ENCODE assay signal across 8 mouse cellular contexts in genomic region chr9:119895040-119895721, GRCm38 (mm10). TPM values are rescaled to one million over a fixed set of nuclear protein-coding genes. Genes with fewer than 3 reads are reported as not detected.
DNase-seq lines count a peak whose midpoint lies in the region; ATAC-seq and TF ChIP-seq lines count a peak whose summit lies in the region.

No protein-coding gene starts in this region.

- under 1% methylated on average over 70 of the region's 71 CpGs for WGBS in hindbrain, embryonic 10.5 days
- WGBS in limb, embryonic 12.5 days: under 1% methylated on average over 49 of the region's 71 CpGs
- 1% methylated on average over 43 of the region's 71 CpGs for WGBS in stomach, embryonic 14.5 days

- H3K9ac ChIP-seq in limb, embryonic 12.5 days (replicated peaks): peak overlapping the region; percentile 91
- H3K9ac ChIP-seq in stomach, embryonic 14.5 days (replicated peaks; ENCODE audit: low read depth, low read length): peak overlapping the region; percentile 71

- no peak for TF ChIP-seq CTCF in G1E (IDR thresholded peaks at IDR 0.05; ENCODE audit: low read depth, low read length)

- peaks cover 48% of the 10 kb centered on the region for H3K4me1 ChIP-seq in G1E (ENCODE audit: insufficient read depth, low read depth, low read length)
- H3K4me1 ChIP-seq in erythroblast, embryonic 14.5 days (ENCODE audit: control insufficient read depth): peaks cover 29% of the 10 kb centered on the region
- H3K4me1 ChIP-seq in hindbrain, embryonic 10.5 days (replicated peaks): peaks cover 19% of the 10 kb centered on the region
- H3K4me1 ChIP-seq in limb, embryonic 12.5 days (replicated peaks): peaks cover 10% of the 10 kb centered on the region
- peaks cover 9% of the 10 kb centered on the region for H3K4me1 ChIP-seq in stomach, embryonic 14.5 days (ENCODE audit: control insufficient read depth, insufficient read depth, low read length)

- H3K36me3 ChIP-seq in G1E (replicated peaks): peaks cover 41% of the 10 kb centered on the region
- H3K36me3 ChIP-seq in erythroblast, embryonic 14.5 days (ENCODE audit: control insufficient read depth): peaks cover 17% of the 10 kb centered on the region
- H3K36me3 ChIP-seq in hindbrain, embryonic 10.5 days: no peaks in the 10 kb centered on the region
- H3K36me3 ChIP-seq in limb, embryonic 12.5 days: peaks cover 4% of the 10 kb centered on the region; the same call in 1 of the 2 replicates
- H3K36me3 ChIP-seq in stomach, embryonic 14.5 days (ENCODE audit: control insufficient read depth, insufficient read depth, low read length): no peaks in the 10 kb centered on the region

- H3K9me3 ChIP-seq in G1E (replicated peaks): no peaks in the 10 kb centered on the region
- H3K9me3 ChIP-seq in erythroblast, embryonic 14.5 days (ENCODE audit: control insufficient read depth, low read length): peaks cover 4% of the 10 kb centered on the region
- H3K9me3 ChIP-seq in hindbrain, embryonic 10.5 days: no peaks in the 10 kb centered on the region
- H3K9me3 ChIP-seq in limb, embryonic 12.5 days: no peaks in the 10 kb centered on the region
- H3K9me3 ChIP-seq in stomach, embryonic 14.5 days (ENCODE audit: control insufficient read depth, low read depth, low read length): no peaks in the 10 kb centered on the region

- peak; percentile 38 for ATAC-seq in CD4-positive, CD25-positive, alpha-beta regulatory T cell, adult 4 months
- no peak for ATAC-seq in G1E (ENCODE audit: extremely low read depth, insufficient number of reproducible peaks, low FRiP score, poor library complexity, severe bottlenecking)
- peak; percentile 77 for ATAC-seq in limb, embryonic 12.5 days (ENCODE audit: insufficient number of reproducible peaks, insufficient read depth, low FRiP score, low TSS enrichment, low read depth)
- peak; percentile 79 for ATAC-seq in stomach, embryonic 14.5 days (ENCODE audit: insufficient number of reproducible peaks, insufficient read depth, low FRiP score, low read depth)

- peak overlapping the region; percentile 95 for H3K4me3 ChIP-seq in G1E (ENCODE audit: low read depth, low read length)
- H3K4me3 ChIP-seq in erythroblast, embryonic 14.5 days (replicated peaks): peak overlapping the region; percentile 96
- peak overlapping the region; percentile 97 for H3K4me3 ChIP-seq in hindbrain, embryonic 10.5 days
- peak overlapping the region; percentile 99 for H3K4me3 ChIP-seq in limb, embryonic 12.5 days (replicated peaks)
- H3K4me3 ChIP-seq in stomach, embryonic 14.5 days (ENCODE audit: low read depth, low read length): peak overlapping the region; percentile 86

- H3K4me2 ChIP-seq in limb, embryonic 12.5 days: peak overlapping the region; percentile 89
- peak overlapping the region; percentile 89 for H3K4me2 ChIP-seq in stomach, embryonic 14.5 days (replicated peaks; ENCODE audit: low read depth, low read length)

- no peaks in the 10 kb centered on the region for H3K27me3 ChIP-seq in G1E (ENCODE audit: insufficient read depth, low read length)
- H3K27me3 ChIP-seq in erythroblast, embryonic 14.5 days (ENCODE audit: control insufficient read depth): no peaks in the 10 kb centered on the region
- peaks cover 15% of the 10 kb centered on the region; the same call in 1 of the 2 replicates for H3K27me3 ChIP-seq in hindbrain, embryonic 10.5 days (ENCODE audit: insufficient read depth, poor library complexity, severe bottlenecking)
- no peaks in the 10 kb centered on the region for H3K27me3 ChIP-seq in limb, embryonic 12.5 days
- H3K27me3 ChIP-seq in stomach, embryonic 14.5 days (ENCODE audit: control insufficient read depth, insufficient read depth, low read length): no peaks in the 10 kb centered on the region

- DNase-seq in G1E (ENCODE audit: low spot score): peak; percentile 63
- no peak for DNase-seq in hindbrain, embryonic 10.5 days (ENCODE audit: low spot score)
- DNase-seq in mesoderm, embryonic 11.5 days (ENCODE audit: low read depth, low spot score): peak; percentile 14
- DNase-seq in cerebellum, adult 9-10 months: no peak

- peak overlapping the region; percentile 95 for H3K27ac ChIP-seq in hindbrain, embryonic 10.5 days
- H3K27ac ChIP-seq in limb, embryonic 12.5 days: peak overlapping the region; percentile 80; the same call in 1 of the 2 replicates
- H3K27ac ChIP-seq in stomach, embryonic 14.5 days (ENCODE audit: low read length): peak overlapping the region; percentile 3; the same call in 1 of the 2 replicates

RNA-seq across cellular contexts. Expression of gene Wdr48, which starts 0.5 kb away (rescaled TPM):
- 10 to 100 TPM; 38.6 to 46.9 TPM for polyA plus RNA-seq in CD4-positive, CD25-positive, alpha-beta regulatory T cell, adult 4 months (2017; shearing (Covaris generic))
- total RNA-seq in G1E (2014; fragmentation: Nextera tagmentation) (99.9 and 111 TPM in 2 replicates), G1E (2017) (52.7 and 55.1 TPM in 2 replicates)
- 11.3 and 14.5 TPM in 2 replicates for polyA plus RNA-seq in G1E (2012)
- polyA plus RNA-seq in erythroblast, embryonic 14.5 days (2012): 1.3 and 1.4 TPM in 2 replicates
- polyA plus RNA-seq in hindbrain, embryonic 10.5 days (2016; fragmentation: Nextera tagmentation; extraction: Ambion mirVana): 62.6 and 69.7 TPM in 2 replicates
- polyA plus RNA-seq in limb, embryonic 12.5 days (2016; fragmentation: Nextera tagmentation; extraction: Ambion mirVana): 63.7 and 66.2 TPM in 2 replicates
- polyA plus RNA-seq in stomach, embryonic 14.5 days (2014; fragmentation: Nextera tagmentation; extraction: Ambion mirVana): 54.0 and 57.9 TPM in 2 replicates

RNA-seq across cellular contexts. Expression of gene Gorasp1, which starts 42.2 kb away (rescaled TPM):
- 1 to 10 TPM; 3.6 to 7.5 TPM for polyA plus RNA-seq in CD4-positive, CD25-positive, alpha-beta regulatory T cell, adult 4 months (2017; shearing (Covaris generic))
- 9.7 and 11.0 TPM in 2 replicates for total RNA-seq in G1E (2014; fragmentation: Nextera tagmentation)
- 4.8 and 7.4 TPM in 2 replicates for total RNA-seq in G1E (2017)
- 15.4 and 18.3 TPM in 2 replicates for polyA plus RNA-seq in G1E (2012)
- 0.49 and 0.59 TPM in 2 replicates for polyA plus RNA-seq in erythroblast, embryonic 14.5 days (2012)
- 27.8 and 29.6 TPM in 2 replicates for polyA plus RNA-seq in hindbrain, embryonic 10.5 days (2016; fragmentation: Nextera tagmentation; extraction: Ambion mirVana)
- 29.7 and 30.8 TPM in 2 replicates for polyA plus RNA-seq in limb, embryonic 12.5 days (2016; fragmentation: Nextera tagmentation; extraction: Ambion mirVana)
- 20.9 and 29.5 TPM in 2 replicates for polyA plus RNA-seq in stomach, embryonic 14.5 days (2014; fragmentation: Nextera tagmentation; extraction: Ambion mirVana)

RNA-seq across cellular contexts. Expression of gene Ttc21a, which starts 42.2 kb away (rescaled TPM):
- polyA plus RNA-seq in CD4-positive, CD25-positive, alpha-beta regulatory T cell, adult 4 months (2017; shearing (Covaris generic)): under 1 TPM in 1 of 2 experiments, not detected in 1; 0.15 TPM
- total RNA-seq in G1E (2014; fragmentation: Nextera tagmentation) (not detected in 2 replicates), G1E (2017) (0.17 and 0.38 TPM in 2 replicates)
- polyA plus RNA-seq in G1E (2012): 0.02 and 0.06 TPM in 2 replicates
- polyA plus RNA-seq in erythroblast, embryonic 14.5 days (2012): not detected in 2 replicates
- polyA plus RNA-seq in hindbrain, embryonic 10.5 days (2016; fragmentation: Nextera tagmentation; extraction: Ambion mirVana): 0.71 and 1.4 TPM in 2 replicates
- polyA plus RNA-seq in limb, embryonic 12.5 days (2016; fragmentation: Nextera tagmentation; extraction: Ambion mirVana): 0.31 and 0.44 TPM in 2 replicates
- polyA plus RNA-seq in stomach, embryonic 14.5 days (2014; fragmentation: Nextera tagmentation; extraction: Ambion mirVana): 0.09 TPM in 1 of 2 replicates, not detected in the other

Comparison
In these comparisons a context has a peak if more than half of its experiments do, and no peak if none do; other contexts are left out.
1. DNase-seq: peak in G1E (single experiment) and mesoderm, embryonic 11.5 days (single experiment); none in hindbrain, embryonic 10.5 days (single experiment) and cerebellum, adult 9-10 months (single experiment).
2. H3K27ac ChIP-seq: peak in every context shown above with its lines; median percentile 95 in hindbrain, embryonic 10.5 days; 80 in limb, embryonic 12.5 days; 3 in stomach, embryonic 14.5 days.
3. Peak in every context shown above with its lines, with median percentiles within 50 percentile points of each other: H3K4me3 ChIP-seq.